Mouse (Mus musculus) layer of hippocampus, postnatal 10 days (tissue): ENCODE measurements at regions not wholly inside any gene's neighbourhood (a gene's known extent, or its start where the extent isn't known, plus 50 kb on each side); places are given as distances from the start of the nearest gene placed in this dataset.
"Not testable (repeated sequence)": the region's sequence is repeated elsewhere in the genome, so short reads cannot be mapped to it uniquely, and the experiment has no call there.

Experiments used
- DNase-seq, 2 experiments: peaks; one replicate each; pipeline ENCODE4 v3.0.0; 2021; ENCODE audit warnings: low spot score in 2 of 2

DNA sequence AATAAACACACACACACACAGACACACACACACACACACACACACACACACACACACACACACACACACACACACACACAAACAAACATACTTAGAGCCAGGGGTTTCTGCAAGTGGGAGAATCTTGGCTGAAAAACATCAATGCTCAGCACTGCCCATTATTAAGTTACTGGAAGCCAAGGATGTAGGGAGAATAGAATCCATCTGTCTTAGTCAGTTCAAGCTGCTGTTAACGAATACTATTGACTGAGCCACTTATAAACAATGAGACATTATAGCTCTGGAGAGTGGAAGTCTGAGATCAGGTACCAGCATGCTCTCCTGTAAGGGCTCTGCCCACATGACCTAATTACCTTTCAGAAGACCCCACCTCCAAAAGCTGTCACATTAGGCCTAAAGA, 87.4 kb downstream of the Fam174b start:
- no peak for DNase-seq

GRCm38 (mm10) chr7:73830581-73830980, 90.5 kb downstream of the Fam174b start:
- no peak for DNase-seq

- no peak for DNase-seq
Measured at GRCm38 (mm10) chr7:73840381-73840780, 100.3 kb downstream of the Fam174b start.

DNA sequence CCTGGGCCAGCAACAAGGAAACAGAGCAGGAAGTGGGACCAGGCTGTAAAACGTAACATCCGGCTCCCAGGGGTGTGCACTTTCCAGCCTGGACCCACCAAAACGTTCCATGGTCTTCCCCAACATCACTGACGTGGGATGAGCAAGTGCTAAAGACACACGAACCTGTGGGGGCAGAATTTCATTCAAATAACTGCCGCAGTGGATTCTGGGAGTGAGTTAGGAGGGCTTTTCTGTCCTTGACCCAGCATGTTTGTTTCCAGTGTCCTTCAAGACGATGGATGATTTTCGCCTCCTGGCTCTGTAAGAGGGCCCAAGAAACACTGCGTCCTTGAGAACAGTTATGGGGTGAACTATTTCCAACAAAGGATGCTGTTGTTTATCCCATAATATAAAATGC, 112.1 kb downstream of the Fam174b start:
- DNase-seq: no peak

- not testable (repeated sequence) for DNase-seq
Measured at GRCm38 (mm10) chr7:73853296-73853950, 113.3 kb downstream of the Fam174b start.

DNA sequence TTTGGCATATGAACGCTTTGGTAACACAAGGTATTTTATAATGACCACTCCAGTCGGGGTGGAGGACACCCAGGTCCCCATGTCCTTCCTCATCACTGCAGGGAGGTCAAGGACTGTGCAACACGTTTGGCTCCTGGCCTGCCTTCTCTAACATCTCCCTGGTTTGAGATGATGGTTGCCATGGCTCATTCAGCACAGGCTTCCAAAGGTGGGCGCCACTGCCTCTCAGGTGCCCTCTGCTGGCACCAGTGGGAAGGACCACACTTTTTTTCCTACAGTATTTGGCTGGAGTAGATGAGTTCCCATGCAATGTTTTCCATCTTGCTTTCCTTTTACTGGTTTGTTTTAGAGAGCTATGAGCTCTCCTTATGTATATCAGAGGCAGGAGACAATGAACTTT, 115.4 kb downstream of the Fam174b start:
- DNase-seq: peak; percentile 49 to 59

DNA sequence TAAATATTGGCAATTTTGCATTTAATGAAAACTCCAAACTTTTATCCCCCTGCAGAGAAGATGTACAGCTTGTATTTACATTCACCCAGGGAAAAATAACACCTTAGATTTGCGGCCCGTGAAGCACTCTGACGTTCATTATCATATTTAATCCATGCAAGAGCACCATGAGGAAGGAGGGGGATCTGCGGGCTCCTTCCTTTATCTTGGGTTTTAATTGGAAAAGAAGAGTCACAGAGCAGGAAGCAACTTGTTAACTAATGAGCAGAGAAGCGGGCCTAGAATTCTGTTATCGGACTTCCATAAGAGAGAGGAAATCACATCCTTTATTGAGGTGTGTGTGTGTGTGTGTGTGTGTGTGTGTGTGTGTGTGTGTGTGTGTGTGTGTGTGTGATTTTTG, 116.8 kb downstream of the Fam174b start:
- DNase-seq: no peak

GRCm38 (mm10) chr7:73865086-73865485, 125.0 kb downstream of the Fam174b start:
- no peak for DNase-seq

DNA sequence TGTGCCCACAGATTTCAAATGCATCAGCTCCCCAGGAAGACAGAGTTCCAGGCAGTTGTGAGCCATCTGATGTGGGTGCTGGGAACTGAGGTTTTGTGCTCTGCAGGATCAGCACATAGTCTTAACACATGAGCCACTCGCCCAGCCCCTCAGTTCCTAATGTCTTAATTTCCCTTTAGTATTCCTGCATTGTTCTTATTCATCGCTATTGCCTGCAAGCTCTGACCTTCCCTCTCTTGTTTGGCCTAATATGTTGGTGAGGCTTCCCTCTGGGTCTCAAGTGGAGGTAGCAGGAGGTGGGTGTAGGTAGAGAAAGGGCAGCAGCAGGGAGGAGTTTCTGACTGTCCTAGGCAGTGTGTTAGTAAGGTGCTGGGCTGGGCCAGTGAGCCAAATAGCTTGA, 132.1 kb downstream of the Fam174b start:
- DNase-seq: no peak

DNA sequence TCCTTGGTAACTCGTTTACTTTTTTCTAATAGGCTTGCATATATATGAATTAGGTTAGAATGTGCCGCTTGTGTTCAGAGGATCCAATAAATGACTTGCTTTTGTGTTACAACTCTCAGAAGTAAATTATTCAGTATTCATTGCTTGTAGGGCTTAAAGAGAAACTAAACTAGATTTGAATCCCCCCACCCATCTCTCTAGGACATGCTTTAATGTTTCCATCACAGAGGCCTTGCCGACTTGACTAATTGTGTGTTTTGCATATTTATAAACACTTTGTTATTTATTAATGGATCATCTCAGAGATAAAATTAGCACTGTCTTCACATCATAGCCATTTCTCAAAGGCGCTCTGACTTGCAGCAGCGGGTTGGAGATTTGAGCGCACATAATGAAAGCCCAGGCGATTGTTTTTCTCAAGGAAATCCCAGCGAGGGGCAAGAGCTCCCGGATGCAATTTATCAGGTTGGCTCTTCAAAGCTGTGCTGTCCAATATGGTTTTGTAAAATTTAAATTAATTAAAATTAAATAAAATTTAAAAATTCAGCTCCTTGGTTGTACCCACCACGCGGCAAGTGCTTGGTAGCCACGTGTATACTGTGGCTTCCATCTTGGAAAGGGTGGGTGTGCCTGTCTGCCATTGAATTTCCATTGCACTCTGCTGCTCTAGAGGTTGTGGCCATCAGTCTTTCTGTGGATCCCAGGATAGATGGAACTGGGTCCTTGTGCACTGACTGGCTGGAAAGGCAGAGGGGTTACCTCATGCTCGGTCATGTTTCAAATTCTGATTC, 132.0 kb downstream of the St8sia2 start:
- DNase-seq: peak in 1 of 2 experiments; percentile 2

DNA sequence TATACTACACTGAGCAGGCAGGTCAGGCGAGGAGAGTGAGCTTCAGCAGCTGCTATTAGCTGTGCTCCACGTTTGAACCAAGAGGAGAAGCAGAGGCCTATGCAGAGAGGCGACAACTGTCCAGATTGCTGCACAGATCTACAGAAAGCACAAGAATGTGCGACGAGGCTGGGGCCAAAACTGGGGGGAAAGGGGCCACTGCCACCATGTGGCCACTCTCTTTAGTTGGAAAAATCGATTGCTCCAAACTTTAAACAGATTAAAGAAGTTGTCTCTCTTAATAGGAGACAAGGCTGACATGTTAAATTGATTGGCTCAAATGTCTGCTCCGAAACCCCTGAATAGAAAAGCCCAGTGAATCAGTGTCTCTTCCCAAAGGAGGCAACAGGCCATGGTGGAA, 127.3 kb downstream of the St8sia2 start:
- DNase-seq: peak in 1 of 2 experiments; percentile 5
